Mouse (Mus musculus) megakaryocyte, embryonic 14.5 days (primary cell): Measurements from ENCODE around the gene Derl2.

Source experiments
- FLI1 ChIP-seq: IDR thresholded peaks from 2 replicates; pipeline ENCODE4 v1.6.1; 2012; ENCODE audit warnings: low read length, inconsistent platforms, mixed read lengths
- GATA1 ChIP-seq: IDR thresholded peaks from 3 replicates; pipeline ENCODE4 v1.6.1; 2012; ENCODE audit warnings: mixed read lengths, low read length, inconsistent platforms, borderline replicate concordance

- TF ChIP-seq GATA1 (no peak), FLI1 (no peak)
Measured at GRCm38 (mm10) chr11:71032070-71032469, 12.4 kb upstream of the Derl2 start.
